Mouse (Mus musculus) bone marrow, adult 2 months (tissue): ENCODE measurements around the gene Ankdd1a.

Experiments used
- CTCF ChIP-seq: fragments of 200-500 bp; IDR thresholded peaks from 2 replicates; pipeline ENCODE4 v1.5.1; 2011; ENCODE audit warnings: low read length, control low read depth; ENCODE audit not compliant: control insufficient read depth, insufficient read depth
- POLR2A ChIP-seq: fragments of 200-500 bp; IDR thresholded peaks from 2 replicates; pipeline ENCODE4 v1.6.1; 2011; ENCODE audit warnings: low read depth, mild to moderate bottlenecking, control low read depth, low read length, borderline replicate concordance; ENCODE audit not compliant: control insufficient read depth

GRCm38 (mm10) chr9:65467686-65468085 lies 52.3 kb downstream of the Ankdd1a start:
- TF ChIP-seq POLR2A (no peak), CTCF (no peak)
